Mouse (Mus musculus) heart, adult 9 months (tissue): ENCODE measurements around the gene Pigk.

Experiments
- DNase-seq, 2 experiments: peaks; one replicate each; pipeline ENCODE4 v3.0.0; 2022; ENCODE audit warnings: low spot score in 2 of 2

Pigk gene

DNA sequence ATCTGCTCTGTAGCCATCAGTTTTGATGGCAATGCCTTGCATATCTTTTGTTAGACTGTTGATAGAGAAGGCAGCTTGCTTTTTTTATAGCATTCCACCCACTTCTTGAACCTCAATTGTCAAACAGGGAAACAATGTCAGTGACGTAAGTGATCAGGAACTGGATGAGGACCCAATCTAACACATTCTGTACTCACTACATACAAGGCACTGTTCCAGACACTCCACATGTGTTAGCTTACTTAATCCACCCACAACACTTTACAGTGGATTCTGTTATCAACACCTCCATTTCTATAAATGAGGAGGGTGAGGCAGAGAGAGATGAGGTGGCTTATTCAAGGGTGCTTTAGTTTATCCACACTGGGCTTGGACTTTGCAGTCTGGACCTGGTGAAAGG lies 124.0 kb downstream of the Pigk start:
- DNase-seq, result no peak

DNA sequence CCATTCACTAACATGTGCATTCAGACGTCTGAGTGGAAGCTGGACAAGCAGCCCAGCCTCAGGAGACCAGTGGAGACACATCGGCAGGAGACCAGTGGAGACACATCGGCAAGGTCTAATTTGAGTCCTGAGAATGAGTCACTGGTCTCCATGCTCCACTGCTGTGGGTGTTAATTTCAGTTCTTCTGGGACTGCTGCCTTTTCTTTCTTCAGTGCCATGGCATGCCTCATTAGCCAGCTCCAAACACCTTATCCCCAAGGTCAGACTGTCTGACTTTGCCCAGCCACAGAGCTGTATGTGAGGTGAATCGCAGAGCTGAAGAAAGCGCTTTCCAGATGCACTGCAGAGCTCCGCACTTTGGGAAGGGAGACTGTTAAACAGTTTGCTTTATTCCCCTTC lies 127.4 kb downstream of the Pigk start:
- DNase-seq, result no peak

DNA sequence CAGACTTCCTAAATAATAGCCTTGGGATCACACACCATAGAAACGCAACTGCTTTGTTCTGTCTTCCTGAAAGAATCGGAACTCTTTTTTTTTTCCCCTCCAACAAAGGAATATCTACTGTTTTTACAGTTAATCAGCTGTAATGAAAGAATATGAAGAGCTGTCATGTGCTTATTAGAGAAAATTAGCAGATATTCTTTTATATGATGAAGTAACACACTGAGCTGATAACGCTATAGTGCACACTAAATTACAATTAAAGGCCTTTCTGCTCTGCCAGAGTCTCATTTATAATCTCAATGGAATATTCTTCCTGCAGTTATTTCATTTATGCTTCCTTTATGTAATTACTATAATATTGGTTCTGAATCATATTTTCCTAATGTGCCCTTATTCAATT lies 128.7 kb downstream of the Pigk start:
- DNase-seq, result no peak

DNA sequence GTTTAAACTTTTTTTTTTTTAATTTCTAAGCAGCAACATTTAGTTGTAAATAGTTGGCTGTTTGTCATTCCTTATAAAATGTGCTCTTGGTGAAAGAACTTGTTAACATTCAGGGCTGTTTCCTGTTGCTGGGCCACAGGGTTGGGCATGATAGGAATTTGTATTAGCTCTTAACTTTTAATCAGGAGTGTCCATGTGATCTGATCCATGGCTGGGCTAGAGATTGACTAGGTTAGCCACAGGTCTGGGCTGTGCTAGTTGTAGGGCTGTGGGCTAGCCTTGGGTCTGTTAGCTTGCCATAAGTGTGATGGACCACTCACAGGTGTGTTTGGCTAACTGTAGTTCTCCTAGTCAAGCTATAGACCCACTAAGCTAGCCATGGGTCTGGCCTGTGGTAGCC lies 130.0 kb downstream of the Pigk start:
- DNase-seq, result no peak

DNA sequence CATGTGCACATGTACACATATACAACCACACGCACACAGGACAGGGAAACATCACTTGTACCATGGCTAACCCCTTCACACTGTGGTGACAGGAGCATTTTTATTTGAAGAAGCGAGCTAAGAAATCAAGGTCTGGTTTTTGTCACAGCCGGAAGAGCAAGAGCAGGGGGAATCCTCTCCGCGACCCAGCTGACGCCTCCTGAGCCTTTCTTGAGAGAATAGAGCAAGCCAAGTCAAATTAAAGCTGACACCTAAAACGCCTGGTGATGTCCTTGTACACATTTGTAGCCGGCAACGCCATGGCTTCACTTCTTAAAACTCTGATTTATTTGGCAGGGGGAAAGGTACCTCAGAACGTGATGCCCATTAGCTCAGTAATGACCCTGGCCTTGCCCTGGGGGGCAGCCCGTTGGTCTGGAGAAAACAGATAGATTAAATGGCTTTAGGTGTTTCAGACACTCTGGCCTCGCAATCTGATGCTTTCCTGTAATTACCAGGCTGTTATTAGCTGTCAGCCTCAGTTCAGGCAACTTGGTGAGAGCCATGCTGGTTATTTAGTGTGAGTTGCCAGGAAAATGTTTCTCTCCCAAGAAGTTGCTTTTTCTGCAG lies 141.2 kb downstream of the Pigk start:
- DNase-seq, result no peak

GRCm38 (mm10) chr3:152856095-152856494 lies 142.2 kb downstream of the Pigk start:
- no peak for DNase-seq

DNA sequence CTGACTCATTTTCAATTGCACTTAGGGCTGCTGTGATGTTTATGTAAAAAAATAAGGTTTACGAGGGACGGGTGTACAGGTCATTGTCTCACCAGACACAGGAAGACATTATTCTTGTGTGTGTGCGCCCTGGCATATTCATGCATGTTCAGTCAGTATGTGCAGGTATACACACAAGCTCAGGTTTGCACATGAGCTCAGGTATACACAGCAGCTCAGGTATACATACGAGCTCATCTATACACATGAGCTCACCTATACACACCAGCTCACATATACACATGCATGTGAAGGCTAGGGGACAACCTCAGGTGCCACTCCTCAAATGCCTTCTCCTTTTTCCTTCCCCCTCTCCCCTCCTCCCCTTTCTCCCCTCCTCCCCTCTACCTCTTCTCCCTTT lies 147.6 kb downstream of the Pigk start:
- DNase-seq, result no peak

GRCm38 (mm10) chr3:152861978-152862377 lies 148.1 kb downstream of the Pigk start:
- DNase-seq, result no peak

DNA sequence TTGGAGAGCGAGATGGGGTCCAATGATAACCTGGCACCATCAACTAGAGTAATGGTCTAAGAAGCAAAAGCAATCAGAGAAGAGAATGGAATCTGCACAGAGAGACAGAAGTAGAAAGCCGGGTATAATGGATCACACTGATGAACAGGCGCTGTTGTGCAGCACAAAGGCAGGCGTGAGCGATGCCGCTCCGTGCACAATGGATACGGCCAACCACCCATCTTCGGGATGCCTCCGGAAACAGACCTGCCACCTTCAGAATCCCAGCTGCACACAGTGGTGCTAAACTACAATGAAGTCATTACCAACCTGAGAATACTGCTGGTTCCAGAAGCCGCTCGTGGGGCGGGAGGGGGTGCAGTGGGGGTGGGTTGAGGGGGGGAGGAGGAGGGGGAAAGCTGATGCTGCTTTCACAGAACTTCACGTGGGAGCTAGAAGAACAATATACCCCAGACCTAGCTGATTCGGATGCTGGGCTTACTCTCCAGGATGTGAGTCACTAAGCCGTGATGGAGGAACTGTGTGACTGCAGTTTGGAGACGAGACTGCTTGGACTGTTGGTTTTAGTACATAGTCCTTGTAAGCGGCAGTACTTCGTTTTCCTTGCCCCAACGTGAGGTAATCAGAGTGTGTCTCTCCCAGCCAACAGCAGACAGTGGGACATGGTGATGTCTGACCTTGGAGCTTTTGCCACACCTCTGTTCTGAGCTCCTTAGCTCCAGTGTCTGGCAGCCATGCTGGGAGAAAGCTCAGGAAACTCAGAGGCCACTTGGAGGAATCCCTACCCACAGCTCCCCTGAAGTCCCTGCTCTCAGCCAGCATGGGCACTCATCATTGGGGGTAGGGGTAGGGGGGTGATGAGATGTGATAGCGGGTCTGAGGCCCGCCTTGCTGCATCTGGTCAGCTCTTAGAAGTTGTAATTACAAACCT lies 152.4 kb downstream of the Pigk start:
- no peak for DNase-seq

- DNase-seq, result no peak
Observed at GRCm38 (mm10) chr3:152867654-152868525, 154.0 kb downstream of the Pigk start.

GRCm38 (mm10) chr3:152872054-152872453 lies 158.2 kb downstream of the Pigk start:
- no peak for DNase-seq

GRCm38 (mm10) chr3:152872596-152872995 lies 158.7 kb downstream of the Pigk start:
- DNase-seq, result no peak

GRCm38 (mm10) chr3:152874431-152875355 lies 160.8 kb downstream of the Pigk start:
- DNase-seq, result no peak

DNA sequence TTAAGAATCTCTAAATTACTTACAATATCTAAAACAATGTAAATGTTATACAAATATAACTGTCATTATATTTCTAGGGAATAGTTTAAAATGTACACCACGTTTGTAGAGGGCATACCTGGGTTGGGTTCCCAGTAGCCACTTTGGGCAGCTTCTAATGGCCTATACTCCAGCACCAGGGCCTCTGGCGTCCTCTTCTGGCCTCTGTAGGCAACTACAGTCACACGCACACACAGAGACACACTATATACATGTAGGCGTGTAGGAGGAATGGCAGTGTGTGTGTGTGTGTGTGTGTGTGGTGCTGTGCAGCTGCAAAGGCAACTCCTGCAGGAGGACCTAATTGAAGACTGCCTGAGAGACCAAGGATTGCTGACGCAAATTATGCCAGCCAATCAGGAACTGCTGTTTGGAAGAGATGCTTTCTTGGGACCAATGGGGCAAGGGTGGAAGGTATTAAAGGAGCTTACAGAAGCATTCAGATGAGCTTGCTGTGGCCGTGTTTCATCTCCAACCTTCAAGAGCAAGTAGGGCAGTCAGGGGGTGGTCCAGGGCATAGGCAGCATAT lies 161.9 kb downstream of the Pigk start:
- DNase-seq, result no peak

DNA sequence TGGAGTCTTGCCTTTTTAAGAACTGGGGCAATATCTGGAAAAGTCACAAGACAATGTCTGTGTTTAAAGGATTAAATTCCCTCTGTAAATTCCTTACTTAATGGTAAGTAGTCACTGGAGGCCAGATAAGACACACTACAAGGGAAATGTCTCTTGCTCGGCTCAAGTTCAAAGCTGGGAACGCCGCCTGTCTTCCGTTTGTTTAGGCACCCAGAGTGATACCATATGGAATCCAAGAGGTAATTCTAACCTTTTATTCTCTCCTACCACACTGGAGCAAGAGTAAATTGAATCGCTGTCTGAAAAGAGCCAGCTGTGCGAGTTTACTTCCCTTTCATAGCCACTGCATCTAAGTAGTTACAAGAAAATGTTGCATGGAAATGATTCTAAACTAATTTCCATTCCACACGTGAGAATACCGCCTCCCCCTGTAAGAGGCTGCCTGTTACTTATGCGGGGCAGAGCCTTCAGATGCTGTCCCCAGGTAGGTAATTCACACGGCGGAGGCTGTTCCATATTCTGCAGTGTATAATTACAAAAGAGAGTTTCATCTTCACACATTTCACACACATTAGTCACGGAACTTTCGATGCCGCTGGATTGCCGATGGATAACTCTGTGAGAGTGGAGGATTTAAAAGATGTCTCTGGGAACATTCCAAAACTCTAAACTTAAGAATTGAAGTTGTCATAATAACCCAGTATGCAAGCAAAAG lies 166.4 kb downstream of the Pigk start:
- DNase-seq, result no peak

DNA sequence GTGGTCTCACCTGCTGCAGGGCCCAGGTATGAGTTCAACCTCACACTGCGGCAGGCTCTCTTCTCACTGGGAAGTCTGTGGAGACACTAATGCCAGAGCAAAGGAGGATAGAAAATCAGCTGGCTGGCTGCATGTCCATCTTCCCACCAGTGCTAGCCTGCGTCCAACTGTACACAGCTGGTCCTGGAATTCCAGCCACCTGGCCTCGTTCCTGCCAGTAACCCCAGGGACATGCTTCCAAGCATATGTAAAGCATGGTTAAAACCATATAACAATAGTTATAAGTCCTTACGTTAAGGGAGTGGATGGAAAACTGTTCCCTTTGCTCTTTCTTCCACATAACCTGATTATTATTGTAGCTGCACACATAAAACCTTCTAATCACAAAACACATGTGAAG lies 167.8 kb downstream of the Pigk start:
- DNase-seq, result no peak

GRCm38 (mm10) chr3:152883556-152883955 lies 169.7 kb downstream of the Pigk start:
- DNase-seq, result no peak

DNA sequence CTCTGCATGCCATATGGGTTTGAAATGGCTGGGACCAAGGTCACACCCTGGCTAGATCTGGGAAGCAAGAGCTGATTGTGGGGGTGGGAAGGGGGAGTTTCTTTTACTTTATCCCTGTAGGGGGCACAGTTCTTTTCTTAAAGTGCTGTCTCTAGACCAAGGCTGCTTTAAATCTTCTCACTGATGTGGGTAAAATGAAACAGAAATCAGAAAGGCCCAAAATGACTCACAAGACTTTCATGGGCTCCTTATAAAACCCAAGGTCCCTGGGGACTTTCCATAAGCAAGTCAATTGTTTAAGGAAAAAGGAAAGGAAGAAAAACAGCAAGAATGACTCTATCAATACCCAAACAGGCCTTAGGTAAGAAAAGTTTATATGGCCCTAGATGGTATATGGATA lies 172.8 kb downstream of the Pigk start:
- DNase-seq, result no peak

- DNase-seq, result no peak
Observed at GRCm38 (mm10) chr3:152888116-152888515, 174.2 kb downstream of the Pigk start.

GRCm38 (mm10) chr3:152894935-152895334 lies 181.0 kb downstream of the Pigk start:
- DNase-seq, result no peak
